Mouse (Mus musculus) cerebellum, adult 2 months (tissue): ENCODE results near the gene Amot.

Source experiments
- CTCF ChIP-seq: fragments of 200-500 bp; IDR thresholded peaks from 2 replicates; pipeline ENCODE4 v1.5.1; 2011; ENCODE audit warnings: low read depth, mild to moderate bottlenecking, control low read depth, low read length, moderate library complexity, borderline replicate concordance; ENCODE audit not compliant: insufficient read depth
- POLR2A ChIP-seq: fragments of 200-500 bp; IDR thresholded peaks from 2 replicates; pipeline ENCODE4 v1.6.1; 2011; ENCODE audit warnings: low read length, control low read depth, borderline replicate concordance; ENCODE audit not compliant: insufficient read depth

DNA sequence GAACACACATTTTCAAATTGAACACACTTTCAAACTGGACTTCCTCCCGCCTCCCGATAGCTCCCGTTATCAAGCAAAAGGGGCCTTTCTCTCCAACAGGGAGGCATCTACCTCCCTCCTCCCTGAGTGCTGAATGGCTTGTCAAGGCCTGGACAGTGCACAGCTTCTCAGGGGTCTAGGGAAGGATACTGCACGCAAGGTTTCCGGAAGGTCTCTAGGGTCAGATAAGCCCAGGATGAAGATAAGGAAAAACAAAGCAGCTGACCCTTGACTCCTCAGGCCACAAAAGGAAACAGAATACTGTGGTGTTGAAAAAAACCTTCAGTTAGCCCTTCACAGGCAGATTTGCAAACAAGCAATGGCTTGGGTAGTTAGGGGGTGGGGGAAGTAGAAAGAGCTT is 22.6 kb downstream of the Amot start:
- TF ChIP-seq POLR2A (no peak), CTCF (no peak)
